Mouse (Mus musculus) testis, adult 2 months (tissue): Measurements from ENCODE around the gene Mob3b.

Experiments used
- CTCF ChIP-seq: fragments of 200-500 bp; IDR thresholded peaks from 2 replicates; pipeline ENCODE4 v1.5.1; 2012; ENCODE audit warnings: low read depth, mild to moderate bottlenecking, inconsistent platforms, low read length, moderate library complexity; ENCODE audit not compliant: control insufficient read depth, insufficient read depth, insufficient replicate concordance
- POLR2A ChIP-seq: fragments of 200-500 bp; IDR thresholded peaks from 2 replicates; pipeline ENCODE4 v1.6.1; 2012; ENCODE audit warnings: low read depth, mild to moderate bottlenecking, inconsistent platforms, low read length, moderate library complexity; ENCODE audit not compliant: control insufficient read depth

GRCm38 (mm10) chr4:35089321-35090316 is 67.7 kb downstream of the Mob3b start:
- no peak for TF ChIP-seq CTCF
- TF ChIP-seq POLR2A, result no peak
